Mouse (Mus musculus) limb, embryonic 10.5 days (tissue): ENCODE measurements around the gene Hecw2. TPM values are rescaled to one million over a fixed set of nuclear protein-coding genes. Genes with fewer than 3 reads are reported as not detected.

Source experiments
- DNase-seq: peaks from one replicate; pipeline ENCODE4 v3.0.0-alpha.2; 2017; ENCODE audit warnings: low spot score
- H3K27ac ChIP-seq: fragments of 300-500 bp; sonication (generic); 2 replicates; pipeline ENCODE4 v1.5.1; 2016; ENCODE audit warnings: mild to moderate bottlenecking
- H3K27me3 ChIP-seq: fragments of 300-500 bp; sonication (generic); 2 replicates; pipeline ENCODE4 v1.6.1; 2016; ENCODE audit warnings: low read depth, mild to moderate bottlenecking; ENCODE audit not compliant: poor library complexity, severe bottlenecking
- H3K36me3 ChIP-seq: fragments of 300-500 bp; sonication (generic); 2 replicates; pipeline ENCODE4 v1.6.1; 2016; ENCODE audit warnings: mild to moderate bottlenecking, moderate library complexity
- H3K4me1 ChIP-seq: fragments of 300-500 bp; sonication (generic); 2 replicates; pipeline ENCODE4 v1.6.1; 2016
- H3K4me3 ChIP-seq: fragments of 300-500 bp; sonication (generic); 2 replicates; pipeline ENCODE4 v1.5.1; 2016; ENCODE audit warnings: mild to moderate bottlenecking, moderate library complexity
- H3K9me3 ChIP-seq: fragments of 300-500 bp; sonication (generic); replicated peaks from 2 replicates; pipeline ENCODE4 v1.6.1; 2016; ENCODE audit warnings: mild to moderate bottlenecking
- WGBS: fragments of 180-500 bp; shearing (Covaris S2); methylation state at CpG from one replicate; pipeline ENCODE4 v1.1.7; 2016; 5-methylcytosine and 5-hydroxymethylcytosine counted together
- microRNA-seq: library from miRNA; unstranded; fragments of <30 nt; microRNA quantifications from one replicate; pipeline ENCODE4, GENCODE M21; 2017
- polyA plus RNA-seq: library from polyadenylated mRNA; unstranded; fragments of >200 nt; fragmentation: Nextera tagmentation; extraction: Ambion mirVana; gene quantifications from 2 replicates; pipeline ENCODE4 v1.2.1, GENCODE M21; 2016

Hecw2 gene
- polyA plus RNA-seq, 1 experiment from 2014 or later = 2.5 TPM

GRCm38 (mm10) chr1:53771476-53771875 is 423.5 kb downstream of the Hecw2 start:
- H3K27me3 ChIP-seq = no peaks in the 10 kb centered on the region
- H3K4me1 ChIP-seq = no peaks in the 10 kb centered on the region
- no peak for DNase-seq
- no peaks in the 10 kb centered on the region for H3K36me3 ChIP-seq
- no peaks in the 10 kb centered on the region for H3K9me3 ChIP-seq
- H3K4me3 ChIP-seq = no peak overlapping the region
- WGBS = 92% methylated on average over 6 of the region's 6 CpGs
- no peak overlapping the region for H3K27ac ChIP-seq

- Histone ChIP-seq H3K4me3 (no peak overlapping the region), H3K36me3 (no peaks in the 10 kb centered on the region), H3K27me3 (no peaks in the 10 kb centered on the region), H3K27ac (no peak overlapping the region), H3K9me3 (no peaks in the 10 kb centered on the region), H3K4me1 (no peaks in the 10 kb centered on the region)
- no peak for DNase-seq
- WGBS = 95% methylated on average over 2 of the region's 2 CpGs
Measured at GRCm38 (mm10) chr1:53766112-53766511, 428.9 kb downstream of the Hecw2 start.

GRCm38 (mm10) chr1:53757316-53757715 is 437.7 kb downstream of the Hecw2 start:
- 91% methylated on average over 4 of the region's 4 CpGs for WGBS
- Histone ChIP-seq H3K4me3 (no peak overlapping the region), H3K4me1 (no peaks in the 10 kb centered on the region), H3K27me3 (no peaks in the 10 kb centered on the region), H3K27ac (no peak overlapping the region), H3K9me3 (no peaks in the 10 kb centered on the region), H3K36me3 (peaks cover 2% of the 10 kb centered on the region; the same call in 1 of the 2 replicates)
- no peak for DNase-seq

Small RNA genes lying within 50 kb of the gene (microRNA-seq; reads per million reads assigned to microRNA genes)
- gene Mir7681 = not detected

Other genes starting within 250 kb of the Hecw2 start
- 0.84 and 1.1 TPM in 2 replicates for gene Ccdc150, start 55.5 kb upstream of the Hecw2 start, polyA plus RNA-seq
- 29.8 and 34.5 TPM in 2 replicates for gene Gtf3c3, start 243.8 kb upstream of the Hecw2 start, polyA plus RNA-seq